Mouse (Mus musculus) lung, postnatal 0 days (tissue): Measurements from ENCODE around the gene Ube2o. TPM values are rescaled to one million over a fixed set of nuclear protein-coding genes. Genes with fewer than 3 reads are reported as not detected.

ENCODE experiments used
- ATAC-seq: fragments of 200-750 bp; cut with Nextera tagmentation; 2 replicates; pipeline ENCODE4 v1.8.0; 2017; ENCODE audit warnings: moderate library complexity
- DNase-seq: peaks from one replicate; pipeline ENCODE4 v3.0.0-alpha.2; 2016; ENCODE audit warnings: low spot score
- H3K27ac ChIP-seq: fragments of 300-500 bp; sonication (generic); 2 replicates; pipeline ENCODE4 v1.5.1; 2014; ENCODE audit warnings: antibody characterized with exemption, mild to moderate bottlenecking, low read length, mixed read lengths
- H3K27me3 ChIP-seq: fragments of 300-500 bp; sonication (generic); replicated peaks from 2 replicates; pipeline ENCODE4 v1.6.1; 2014; ENCODE audit warnings: low read length, mixed read lengths; ENCODE audit not compliant: insufficient read depth
- H3K36me3 ChIP-seq: fragments of 300-500 bp; sonication (generic); 2 replicates; pipeline ENCODE4 v1.6.1; 2014; ENCODE audit warnings: low read length, mixed read lengths; ENCODE audit not compliant: insufficient read depth
- H3K4me1 ChIP-seq: fragments of 300-500 bp; sonication (generic); 2 replicates; pipeline ENCODE4 v1.6.1; 2014; ENCODE audit warnings: antibody characterized with exemption, low read depth, low read length, mixed read lengths; ENCODE audit not compliant: insufficient read depth
- H3K4me2 ChIP-seq: fragments of 300-500 bp; sonication (generic); replicated peaks from 2 replicates; pipeline ENCODE4 v1.6.1; 2014; ENCODE audit warnings: low read depth, mild to moderate bottlenecking, low read length, moderate library complexity, mixed read lengths
- H3K4me3 ChIP-seq: fragments of 300-500 bp; sonication (generic); 2 replicates; pipeline ENCODE4 v1.5.1; 2014; ENCODE audit warnings: low read depth, low read length
- H3K9ac ChIP-seq: fragments of 300-500 bp; sonication (generic); replicated peaks from 2 replicates; pipeline ENCODE4 v1.6.1; 2014; ENCODE audit warnings: low read depth, mild to moderate bottlenecking
- H3K9me3 ChIP-seq: fragments of 300-500 bp; sonication (generic); 2 replicates; pipeline ENCODE4 v1.6.1; 2016; ENCODE audit warnings: low read length, mixed read lengths
- CTCF ChIP-seq: IDR thresholded peaks from 2 replicates; pipeline ENCODE4 v1.5.1; 2016; ENCODE audit warnings: antibody characterized with exemption, mild to moderate bottlenecking
- EP300 ChIP-seq: IDR thresholded peaks from 2 replicates; pipeline ENCODE4 v1.6.1; 2016; ENCODE audit warnings: antibody characterized with exemption, mild to moderate bottlenecking, control low read depth
- WGBS: fragments of 180-500 bp; shearing (Covaris S2); extraction: QIAGEN DNeasy Blood & Tissue Kit; methylation state at CpG from one replicate; pipeline ENCODE4 v1.1.7; 2014; 5-methylcytosine and 5-hydroxymethylcytosine counted together
- polyA plus RNA-seq: library from polyadenylated mRNA; unstranded; fragments of >200 nt; fragmentation: Nextera tagmentation; extraction: Ambion mirVana; gene quantifications from 2 replicates; pipeline ENCODE4 v1.2.1, GENCODE M21; 2015

Ube2o gene
- polyA plus RNA-seq, 1 experiment from 2014 or later = 9.1 TPM

DNA sequence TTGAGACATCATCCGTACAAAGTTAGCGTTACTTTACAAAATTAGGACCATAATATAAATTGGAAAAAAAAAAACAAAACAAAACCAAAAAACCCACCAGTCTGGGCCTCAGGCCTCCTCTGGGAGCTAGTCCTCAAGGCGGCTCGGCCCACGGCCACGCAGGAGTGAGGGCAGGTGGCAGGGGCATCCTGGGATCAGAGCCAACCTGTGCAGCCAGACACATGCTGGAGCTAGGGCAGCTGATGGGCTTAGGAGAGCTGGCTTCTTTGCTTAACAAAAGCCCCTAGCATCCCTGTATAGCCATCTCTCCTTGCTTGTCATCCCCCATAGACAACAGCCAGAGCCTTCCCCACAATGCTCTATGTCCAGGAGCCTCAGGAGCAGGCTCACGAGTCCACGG is 16.9 kb upstream of the Ube2o start:
- no peak overlapping the region for H3K27ac ChIP-seq
- TF ChIP-seq CTCF = no peak
- no peak for TF ChIP-seq EP300
- H3K4me1 ChIP-seq = no peaks in the 10 kb centered on the region
- H3K9ac ChIP-seq = no peak overlapping the region
- 85% methylated on average over 8 of the region's 8 CpGs for WGBS
- DNase-seq (no peak), ATAC-seq (no peak)
- no peak overlapping the region for H3K4me2 ChIP-seq
- H3K9me3 ChIP-seq = no peaks in the 10 kb centered on the region
- H3K27me3 ChIP-seq = no peaks in the 10 kb centered on the region
- H3K36me3 ChIP-seq = peaks cover 37% of the 10 kb centered on the region
- no peak overlapping the region for H3K4me3 ChIP-seq

GRCm38 (mm10) chr11:116596766-116597165 is 15.5 kb upstream of the Ube2o start:
- no peak for TF ChIP-seq EP300
- TF ChIP-seq CTCF = no peak
- DNase-seq (no peak), ATAC-seq (no peak)
- Histone ChIP-seq H3K9me3 (no peaks in the 10 kb centered on the region), H3K4me1 (no peaks in the 10 kb centered on the region), H3K36me3 (peaks cover 26% of the 10 kb centered on the region), H3K27ac (no peak overlapping the region), H3K27me3 (no peaks in the 10 kb centered on the region), H3K4me2 (no peak overlapping the region), H3K4me3 (no peak overlapping the region), H3K9ac (no peak overlapping the region)
- WGBS = 87% methylated on average over 19 of the region's 19 CpGs

GRCm38 (mm10) chr11:116593345-116593744 is 12.1 kb upstream of the Ube2o start:
- 76% methylated on average over 4 of the region's 4 CpGs for WGBS
- H3K9me3 ChIP-seq = no peaks in the 10 kb centered on the region

GRCm38 (mm10) chr11:116592428-116592827 is 11.2 kb upstream of the Ube2o start:
- Histone ChIP-seq H3K4me3 (no peak overlapping the region), H3K9me3 (no peaks in the 10 kb centered on the region), H3K9ac (no peak overlapping the region), H3K27ac (no peak overlapping the region), H3K4me2 (no peak overlapping the region), H3K4me1 (no peaks in the 10 kb centered on the region), H3K27me3 (0 out of 2 replicates have a peak, but pooled peaks cover 5% of the 10 kb centered on the region), H3K36me3 (no peaks in the 10 kb centered on the region)
- DNase-seq (peak; percentile 91), ATAC-seq (peak; percentile 87)
- TF ChIP-seq EP300 = no peak
- TF ChIP-seq CTCF = peak; percentile 100

More at GRCm38 (mm10) chr11:116593345-116593744, 12.1 kb upstream of the Ube2o start:
- Histone ChIP-seq H3K36me3 (0 out of 2 replicates have a peak, but pooled peaks cover under 1% of the 10 kb centered on the region), H3K4me3 (no peak overlapping the region), H3K27ac (no peak overlapping the region), H3K4me2 (no peak overlapping the region), H3K9ac (no peak overlapping the region), H3K27me3 (no peaks in the 10 kb centered on the region), H3K4me1 (no peaks in the 10 kb centered on the region)
- TF ChIP-seq CTCF = no peak
- TF ChIP-seq EP300 = no peak
- no peak for DNase-seq
- ATAC-seq = no peak

DNA sequence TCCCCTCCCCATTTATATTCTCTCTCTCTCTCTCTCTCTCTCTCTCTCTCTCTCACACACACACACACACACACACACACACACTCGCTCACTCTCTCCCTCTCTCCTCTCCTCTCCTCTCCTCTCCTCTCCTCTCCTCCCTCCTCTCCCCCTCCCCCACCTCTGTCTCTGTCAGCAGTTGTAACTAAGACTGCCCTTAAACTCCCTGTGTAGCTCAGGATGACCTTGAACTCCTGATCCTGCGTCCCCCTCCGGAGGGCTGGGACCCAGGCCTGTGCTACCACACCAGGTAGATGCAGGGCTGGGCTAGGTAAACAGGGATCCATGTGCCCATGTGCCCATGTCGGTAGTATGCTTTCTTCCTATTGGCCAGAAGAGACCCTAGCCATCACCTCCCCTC is 10.4 kb upstream of the Ube2o start:
- Histone ChIP-seq H3K4me1 (no peaks in the 10 kb centered on the region), H3K36me3 (no peaks in the 10 kb centered on the region), H3K9ac (no peak overlapping the region), H3K9me3 (no peaks in the 10 kb centered on the region), H3K27me3 (0 out of 2 replicates have a peak, but pooled peaks cover 5% of the 10 kb centered on the region), H3K4me3 (no peak overlapping the region), H3K4me2 (no peak overlapping the region), H3K27ac (no peak overlapping the region)
- no peak for DNase-seq
- no peak for ATAC-seq
- 77% methylated on average over 4 of the region's 4 CpGs for WGBS
- no peak for TF ChIP-seq EP300

GRCm38 (mm10) chr11:116589574-116589973 is 8.3 kb upstream of the Ube2o start:
- no peak overlapping the region for H3K27ac ChIP-seq
- no peak for TF ChIP-seq CTCF
- no peak for TF ChIP-seq EP300
- WGBS = 53% methylated on average over 8 of the region's 8 CpGs
- no peak for ATAC-seq
- no peak for DNase-seq
- H3K4me2 ChIP-seq = no peak overlapping the region
- 0 out of 2 replicates have a peak, but pooled peaks cover 5% of the 10 kb centered on the region for H3K27me3 ChIP-seq
- H3K9me3 ChIP-seq = no peaks in the 10 kb centered on the region
- no peaks in the 10 kb centered on the region for H3K4me1 ChIP-seq
- no peak overlapping the region for H3K9ac ChIP-seq
- no peak overlapping the region for H3K4me3 ChIP-seq
- no peaks in the 10 kb centered on the region for H3K36me3 ChIP-seq

- no peak overlapping the region for H3K4me2 ChIP-seq
- no peak for ATAC-seq
- H3K27ac ChIP-seq = no peak overlapping the region
- 21% methylated on average over 14 of the region's 14 CpGs for WGBS
- TF ChIP-seq CTCF (no peak), EP300 (no peak)
- no peaks in the 10 kb centered on the region for H3K36me3 ChIP-seq
- no peak for DNase-seq
- H3K9ac ChIP-seq = no peak overlapping the region
- no peak overlapping the region for H3K4me3 ChIP-seq
- no peaks in the 10 kb centered on the region for H3K9me3 ChIP-seq
- no peaks in the 10 kb centered on the region for H3K4me1 ChIP-seq
- 0 out of 2 replicates have a peak, but pooled peaks cover 5% of the 10 kb centered on the region for H3K27me3 ChIP-seq
These were observed 7.8 kb upstream of the Ube2o start for GRCm38 (mm10) chr11:116589020-116589531.
